Mouse (Mus musculus): ENCODE measurements at regions not wholly inside any gene's neighbourhood (a gene's known extent, or its start where the extent isn't known, plus 50 kb on each side); places are given as distances from the start of the nearest gene placed in this dataset.

GRCm38 (mm10) chr6:91573487-91573886 is 57.8 kb downstream of the Lsm3 start:
- DNase-seq (ENCODE audit: extremely low spot score in 1 of 2, low spot score in 1 of 2), result no peak

- no peak for DNase-seq (ENCODE audit: extremely low spot score in 1 of 2, low spot score in 1 of 2)
Observed at GRCm38 (mm10) chr6:91574414-91574813, 58.7 kb downstream of the Lsm3 start.

DNA sequence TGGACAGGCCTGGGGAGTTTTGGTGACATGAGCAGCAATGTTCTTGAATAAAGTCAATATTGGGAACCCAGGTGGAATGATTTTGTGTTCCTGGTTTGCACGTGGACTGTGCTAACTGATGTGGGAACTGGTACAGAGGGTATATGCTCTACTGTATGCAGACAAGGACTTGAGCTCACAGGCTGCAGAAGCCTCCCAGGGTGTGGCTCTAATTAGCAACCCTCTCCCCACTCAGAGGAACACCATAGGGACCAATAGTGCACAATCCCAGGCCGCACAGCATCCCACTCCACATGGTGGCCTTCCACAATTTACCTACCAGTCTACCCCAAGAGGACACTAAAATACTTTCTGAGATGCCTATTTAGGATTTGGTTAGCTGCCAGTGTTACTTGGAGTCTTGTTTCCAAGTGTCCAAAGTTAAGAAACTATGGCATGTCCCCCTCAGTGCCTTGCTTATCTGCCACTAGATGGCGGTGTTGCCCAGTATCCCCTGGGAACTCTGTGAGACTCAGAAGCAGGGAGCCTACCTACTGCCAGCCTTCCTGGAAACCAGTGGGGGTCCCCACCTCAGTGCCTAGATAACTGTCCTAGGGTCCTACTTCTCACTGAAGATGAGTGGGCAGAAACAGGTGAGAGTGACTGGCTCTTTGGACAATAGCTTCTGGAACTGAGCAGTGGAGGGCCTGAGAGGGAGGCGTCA is 60.1 kb downstream of the Lsm3 start:
- peak; percentile 25 to 87 for DNase-seq (ENCODE audit: extremely low spot score in 1 of 2, low spot score in 1 of 2)

DNA sequence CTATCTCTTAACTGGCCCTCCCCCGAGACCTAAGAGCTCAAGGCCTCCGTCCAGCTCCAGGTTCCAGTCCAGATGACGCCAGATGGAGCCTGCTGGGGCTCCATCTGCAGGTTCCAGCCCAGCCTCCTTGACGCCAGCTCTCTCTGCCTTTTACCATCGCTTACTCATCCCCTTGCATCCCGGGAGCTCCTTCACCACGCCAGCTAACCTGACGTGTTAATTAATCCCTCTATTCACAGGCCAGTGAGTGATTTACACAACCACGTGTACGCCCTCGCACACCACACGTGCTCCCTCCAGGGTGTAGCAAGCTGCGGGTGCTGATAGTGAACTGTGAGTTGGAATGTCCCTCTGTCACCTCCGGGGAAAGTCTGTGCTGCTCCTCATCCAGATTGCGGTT is 61.2 kb downstream of the Lsm3 start:
- peak; percentile 56 to 70 for DNase-seq (ENCODE audit: extremely low spot score in 1 of 2, low spot score in 1 of 2)

- DNase-seq (ENCODE audit: extremely low spot score in 1 of 2, low spot score in 1 of 2), result no peak
Observed at GRCm38 (mm10) chr6:91579666-91580065, 63.9 kb downstream of the Lsm3 start.

DNA sequence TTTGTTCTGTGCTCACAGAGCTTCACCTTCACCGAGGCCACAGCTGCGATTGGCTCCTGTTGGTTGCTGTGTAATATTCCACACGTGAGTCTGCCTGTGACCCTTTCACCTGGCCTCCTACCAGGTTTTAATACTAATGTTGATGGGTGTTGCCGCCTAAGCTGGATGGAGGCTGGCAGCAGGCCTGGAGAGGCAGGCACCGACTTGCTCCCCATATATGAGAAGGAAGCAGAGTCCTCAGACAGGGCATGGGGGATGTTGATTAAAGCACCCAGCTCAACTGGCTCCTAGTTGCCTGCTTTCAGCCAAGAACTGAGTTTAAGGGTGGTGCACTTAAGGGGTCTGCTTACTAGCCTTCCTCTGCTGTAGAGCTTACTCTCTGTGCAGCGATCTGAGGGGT is 64.9 kb downstream of the Lsm3 start:
- DNase-seq (ENCODE audit: extremely low spot score in 1 of 2, low spot score in 1 of 2), result no peak

DNA sequence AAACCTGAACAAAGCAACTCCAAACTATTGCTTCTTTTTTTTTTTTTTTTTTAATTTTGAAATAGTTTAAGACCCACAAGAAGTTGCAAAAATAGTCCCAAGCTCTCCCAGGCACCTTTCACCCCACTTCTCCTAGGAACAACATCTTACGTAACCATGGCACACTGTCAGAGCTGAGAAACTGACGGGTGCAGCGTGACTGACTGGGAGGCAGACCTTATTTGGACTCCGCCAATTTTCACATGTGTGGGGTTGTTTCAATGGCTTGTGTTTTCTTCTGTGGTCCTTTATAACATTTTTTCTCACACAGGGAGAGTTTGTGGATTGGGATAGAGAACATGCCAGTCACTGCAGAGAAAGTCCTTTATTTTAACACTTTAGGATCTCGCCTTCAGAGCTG is 66.6 kb downstream of the Lsm3 start:
- DNase-seq (ENCODE audit: extremely low spot score in 1 of 2, low spot score in 1 of 2), result no peak

DNA sequence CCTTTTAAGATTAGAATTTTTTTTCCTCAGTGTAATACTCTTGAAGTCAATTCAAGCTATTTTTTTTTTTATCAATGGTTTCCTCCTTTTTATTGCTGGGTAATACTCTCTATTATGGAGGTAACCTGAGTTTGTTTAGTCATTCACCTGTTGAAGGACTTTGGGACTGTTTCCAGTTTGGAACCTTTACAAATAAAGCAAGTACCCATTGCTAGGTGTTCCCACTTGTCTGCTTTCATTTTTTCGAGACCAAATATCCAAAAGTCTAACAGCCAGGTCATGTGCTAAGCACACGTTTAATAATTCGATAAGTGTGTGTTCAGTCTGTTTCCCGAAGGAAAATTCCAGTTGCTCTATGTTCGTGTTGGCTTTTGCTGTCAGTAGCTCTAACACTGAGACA is 67.6 kb downstream of the Lsm3 start:
- DNase-seq (ENCODE audit: extremely low spot score in 1 of 2, low spot score in 1 of 2), result no peak

DNA sequence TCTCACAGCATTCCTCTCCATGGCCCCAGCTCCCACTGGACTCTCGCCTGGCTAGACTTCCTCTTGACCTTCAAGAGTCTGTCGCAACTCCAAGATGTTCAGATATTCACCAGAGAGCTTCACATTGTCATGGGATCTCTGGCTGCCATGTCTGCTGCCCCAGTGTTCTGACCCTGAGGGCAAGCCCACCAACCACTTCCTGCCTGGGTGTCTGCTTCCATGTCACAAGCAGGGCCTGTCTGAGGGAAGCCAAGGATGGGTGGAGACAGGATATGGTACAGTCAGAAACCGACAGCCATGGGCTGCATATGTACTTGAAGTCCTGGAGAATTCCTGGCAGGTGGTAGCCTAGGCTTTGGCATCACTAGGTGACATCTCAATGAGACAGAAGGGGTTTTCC is 69.8 kb downstream of the Lsm3 start:
- no peak for DNase-seq (ENCODE audit: extremely low spot score in 1 of 2, low spot score in 1 of 2)

DNA sequence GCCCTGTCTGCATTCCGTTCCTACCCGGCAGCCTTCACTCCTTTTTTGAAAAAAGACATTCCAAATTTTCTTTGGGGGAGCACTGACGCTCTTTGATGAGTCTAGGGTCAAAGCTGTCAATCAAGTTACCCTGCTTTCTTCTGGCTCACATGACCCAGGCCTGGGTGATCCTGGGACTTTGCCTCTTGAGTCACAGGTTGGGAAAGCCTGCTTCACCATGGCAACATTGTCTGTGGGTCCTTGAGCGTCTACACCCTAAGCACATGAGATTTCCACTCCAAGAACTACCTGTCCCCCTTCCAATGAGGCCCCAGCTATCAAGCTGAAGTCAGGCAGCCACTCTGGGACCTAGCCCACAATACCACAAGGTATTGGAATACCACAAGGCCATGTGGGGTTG is 73.5 kb downstream of the Lsm3 start:
- DNase-seq (ENCODE audit: extremely low spot score in 1 of 2, low spot score in 1 of 2), result no peak

DNA sequence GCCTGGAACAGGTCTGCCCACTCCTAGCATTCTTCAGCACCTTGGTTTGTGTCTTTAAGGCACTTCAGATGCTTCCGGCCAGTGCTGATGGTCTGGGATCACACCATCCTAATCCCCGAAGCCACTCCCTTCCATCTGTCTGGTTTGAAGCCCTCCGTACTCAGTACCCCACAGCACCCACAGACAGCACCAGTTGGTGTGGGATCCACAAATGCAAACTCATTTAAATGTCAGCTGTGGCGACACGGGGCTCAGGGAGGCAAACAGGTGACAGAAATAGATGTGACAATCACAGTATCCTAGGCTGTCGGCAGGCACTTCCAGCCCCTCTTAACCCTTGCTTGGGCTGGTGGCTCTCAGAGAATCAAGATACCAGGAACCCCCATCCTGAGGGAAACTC is 74.7 kb downstream of the Lsm3 start:
- DNase-seq (ENCODE audit: extremely low spot score in 1 of 2, low spot score in 1 of 2), result no peak

DNA sequence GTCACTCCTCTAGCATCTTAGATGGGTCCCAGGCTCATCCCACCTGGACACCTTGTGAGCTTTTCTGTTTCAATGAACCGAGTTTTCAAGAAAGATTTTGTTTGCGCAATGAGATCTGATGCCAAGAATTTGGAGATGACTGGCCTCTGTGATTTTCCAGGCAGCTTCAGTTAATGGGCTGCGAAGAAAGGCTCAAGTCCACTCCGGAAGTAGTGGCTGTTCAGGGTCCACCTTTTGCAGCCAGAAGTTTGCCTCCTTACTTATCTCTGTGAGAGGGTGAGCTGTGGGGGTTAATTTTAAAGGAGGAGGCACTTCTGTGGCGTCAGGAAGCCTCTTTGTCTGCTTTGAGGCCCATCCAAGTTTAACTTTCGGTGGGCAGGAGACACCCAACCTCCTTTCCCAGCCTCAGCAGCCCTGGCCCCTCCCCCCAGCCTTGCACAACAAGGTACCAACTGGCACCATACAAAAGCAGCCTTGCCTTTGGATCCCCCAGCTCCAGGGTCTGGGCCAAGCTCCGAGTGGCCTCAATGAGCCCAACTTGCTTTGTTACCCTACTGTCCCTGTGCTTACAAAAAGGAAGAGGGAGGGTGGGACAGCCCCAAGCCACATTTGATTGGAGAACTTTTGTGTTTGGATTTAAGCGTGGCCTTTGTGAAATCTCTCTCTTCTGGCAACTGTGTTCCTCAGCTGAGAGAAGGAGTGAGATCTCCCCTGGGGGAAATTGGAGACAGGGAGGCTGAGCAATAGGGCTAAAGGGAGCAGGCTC is 75.3 kb downstream of the Lsm3 start:
- DNase-seq (ENCODE audit: extremely low spot score in 1 of 2, low spot score in 1 of 2), result no peak

DNA sequence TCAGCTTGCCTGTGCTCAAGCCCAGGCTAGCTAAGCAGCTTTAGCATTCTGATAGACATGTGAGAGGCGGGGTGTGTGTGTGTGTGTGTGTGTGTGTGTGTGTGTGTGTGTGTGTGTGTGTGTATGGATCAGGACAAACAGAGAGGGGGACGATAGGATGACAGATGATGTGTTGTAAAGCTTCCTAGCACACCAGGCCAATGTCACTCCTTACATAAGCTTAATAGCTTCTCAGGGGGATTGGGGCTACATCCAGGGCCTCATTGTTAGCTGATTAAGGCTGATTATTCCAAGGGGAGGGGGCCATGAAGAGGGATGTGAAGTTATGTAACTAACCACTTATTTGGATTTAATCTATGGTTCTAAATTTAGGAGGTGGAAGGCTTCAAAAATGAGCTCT is 76.9 kb downstream of the Lsm3 start:
- DNase-seq (ENCODE audit: extremely low spot score in 1 of 2, low spot score in 1 of 2), result no peak

GRCm38 (mm10) chr6:91598942-91599341 is 83.2 kb downstream of the Lsm3 start:
- peak; percentile 58 to 66 for DNase-seq (ENCODE audit: extremely low spot score in 1 of 2, low spot score in 1 of 2)

- no peak for DNase-seq (ENCODE audit: extremely low spot score in 1 of 2, low spot score in 1 of 2)
Observed at GRCm38 (mm10) chr6:91600116-91600515, 83.7 kb upstream of the Slc6a6 start.

- DNase-seq (ENCODE audit: extremely low spot score in 1 of 2, low spot score in 1 of 2), result no peak
Observed at GRCm38 (mm10) chr6:91606634-91607215, 77.1 kb upstream of the Slc6a6 start.

DNA sequence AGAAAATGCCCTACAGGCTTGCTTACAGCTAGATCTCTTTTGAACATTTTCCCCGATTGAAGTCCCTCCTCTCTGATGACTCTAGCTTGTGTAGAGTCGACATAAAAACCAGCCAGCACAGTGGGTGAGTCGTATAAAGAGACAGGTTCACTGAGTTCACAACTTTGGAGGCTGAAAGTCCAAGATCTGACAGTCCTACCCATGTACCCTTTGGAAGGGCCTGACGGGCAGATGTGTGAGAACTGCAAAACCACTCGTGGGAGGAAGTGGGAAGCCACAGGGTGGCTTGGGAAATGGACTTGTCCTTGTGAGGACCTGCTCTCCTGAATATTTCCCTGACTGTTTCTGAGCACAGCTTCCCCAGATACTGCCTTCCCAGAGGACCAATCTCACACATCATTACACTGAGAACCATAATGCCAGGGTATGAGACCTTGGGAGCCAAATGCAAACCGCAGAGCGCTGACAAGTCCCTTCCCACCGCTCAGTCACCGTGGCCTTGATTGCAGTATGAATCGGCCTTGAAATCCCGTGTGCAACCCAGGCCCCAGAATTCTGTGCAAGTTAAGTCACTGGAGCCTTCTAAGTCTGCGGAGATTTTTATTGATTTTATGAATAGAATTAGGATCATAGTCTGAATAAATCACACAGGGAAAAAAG is 76.1 kb upstream of the Slc6a6 start:
- DNase-seq (ENCODE audit: extremely low spot score in 1 of 2, low spot score in 1 of 2), result no peak

DNA sequence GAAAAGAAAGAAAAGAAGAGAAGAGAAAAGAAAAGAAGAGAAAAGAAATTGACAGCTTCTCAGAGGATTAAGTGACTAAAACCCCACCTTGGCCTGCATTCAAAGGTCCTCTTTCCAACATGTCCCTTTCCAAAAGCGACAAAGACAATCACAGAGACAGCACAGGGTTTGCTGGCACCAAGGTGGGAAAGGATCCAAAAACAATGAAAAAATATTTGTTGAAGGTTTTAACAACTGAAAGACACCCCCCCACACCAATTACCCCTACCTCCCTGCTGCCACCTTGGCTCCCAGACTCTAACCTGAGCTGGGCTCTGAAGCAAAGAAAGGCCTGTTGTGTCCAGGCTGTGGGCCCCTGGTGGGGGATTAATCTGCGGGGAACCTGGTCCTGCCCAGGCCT is 74.2 kb upstream of the Slc6a6 start:
- DNase-seq (ENCODE audit: extremely low spot score in 1 of 2, low spot score in 1 of 2), result no peak

- no peak for DNase-seq (ENCODE audit: extremely low spot score in 1 of 2, low spot score in 1 of 2)
Observed at GRCm38 (mm10) chr6:91615022-91615421, 68.8 kb upstream of the Slc6a6 start.

GRCm38 (mm10) chr6:91616541-91616940 is 67.3 kb upstream of the Slc6a6 start:
- peak in 1 of 2 experiments; percentile 26 for DNase-seq (ENCODE audit: extremely low spot score in 1 of 2, low spot score in 1 of 2)

DNA sequence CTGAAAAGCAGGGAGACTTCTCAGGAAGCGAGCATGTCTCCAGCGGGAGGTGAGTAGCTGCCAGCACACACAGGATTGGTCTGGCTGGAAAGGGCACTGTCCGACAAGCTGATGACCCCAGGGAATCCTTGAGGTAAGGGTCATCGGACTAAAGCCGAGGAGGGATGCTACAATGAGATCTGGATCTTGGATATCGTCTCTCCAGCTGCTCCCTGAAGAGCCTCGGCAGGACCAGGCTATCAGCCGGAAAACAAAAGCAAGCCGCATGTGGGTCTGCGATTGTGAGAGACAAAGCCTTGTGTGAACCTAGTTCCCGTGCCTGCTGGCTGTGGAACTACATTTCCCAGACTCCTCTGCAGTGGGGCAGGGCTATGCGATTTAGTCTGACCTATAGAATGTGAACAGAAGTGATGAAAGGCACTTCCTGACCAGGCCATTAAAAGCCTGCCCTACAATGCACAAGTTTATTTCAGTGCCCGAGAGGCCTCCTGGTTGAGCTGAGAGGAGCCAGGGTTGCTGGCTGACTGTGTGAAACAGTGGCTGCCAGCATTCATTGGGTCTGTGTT is 66.7 kb upstream of the Slc6a6 start:
- peak; percentile 47 to 80 for DNase-seq (ENCODE audit: extremely low spot score in 1 of 2, low spot score in 1 of 2)
